Mouse (Mus musculus): ENCODE data around the gene Mlh1.

Gene Mlh1

DNA sequence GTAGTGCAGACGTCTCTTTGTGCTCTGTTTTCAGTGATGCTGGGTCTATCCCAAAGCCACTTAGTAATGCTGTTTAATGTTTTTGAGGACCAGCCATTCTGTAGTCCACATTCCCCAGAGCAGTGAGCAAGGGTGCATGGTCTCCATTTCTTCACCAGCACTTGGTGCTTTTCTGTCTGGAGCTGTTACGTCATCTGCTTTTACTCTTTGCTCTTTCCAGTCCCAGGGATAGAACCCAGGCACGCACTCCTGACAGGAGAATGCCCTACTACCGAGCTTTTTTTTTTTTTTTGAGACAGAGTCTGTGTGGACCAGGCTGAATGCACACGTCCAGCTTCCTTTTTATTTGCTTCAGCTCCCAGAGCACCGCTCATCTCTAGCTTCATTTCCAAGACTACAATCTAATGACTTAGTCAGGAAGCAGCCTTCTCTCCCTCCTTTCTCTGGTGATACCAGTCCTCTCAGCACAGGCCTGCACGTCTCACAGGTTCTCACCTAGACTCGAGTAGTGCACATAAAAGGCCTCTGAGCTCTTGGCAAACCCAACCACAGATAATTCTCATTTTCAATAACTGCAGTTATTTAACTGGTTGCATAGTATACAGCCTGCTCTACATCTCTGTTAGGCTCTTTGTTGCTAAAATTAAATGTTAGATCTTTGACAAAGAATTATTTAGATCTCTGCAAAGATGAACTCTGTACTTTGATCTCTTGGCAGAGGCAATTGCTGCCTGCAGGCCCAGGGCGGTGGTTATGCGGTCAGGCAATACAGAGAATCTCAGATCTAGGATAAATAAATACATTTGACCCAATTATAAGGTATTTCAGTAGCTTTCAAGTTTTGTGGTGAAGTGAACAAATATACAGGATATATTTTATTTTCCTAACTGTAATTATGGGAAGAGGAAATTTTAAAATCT lies 60.2 kb downstream of the Mlh1 start:
- no peak for DNase-seq

DNA sequence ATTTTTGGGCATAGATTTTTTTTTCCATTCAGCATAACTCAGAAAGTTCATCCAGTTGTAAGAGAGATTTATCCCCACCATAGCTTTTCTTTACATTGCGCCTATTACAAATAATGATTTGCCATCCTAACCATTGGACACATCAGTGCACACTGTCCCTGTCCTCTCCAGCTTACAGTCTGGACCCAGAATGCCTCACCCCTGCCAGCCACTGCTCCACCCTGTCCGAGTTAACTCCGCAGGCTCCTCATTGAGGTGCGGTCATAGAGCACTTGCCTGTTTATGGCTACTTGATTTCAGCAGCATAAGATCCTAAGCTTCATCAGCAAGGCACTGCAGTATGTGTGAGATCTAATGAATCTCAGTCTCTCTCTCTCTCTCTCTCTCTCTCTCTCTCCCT lies 61.2 kb downstream of the Mlh1 start:
- no peak for DNase-seq

DNA sequence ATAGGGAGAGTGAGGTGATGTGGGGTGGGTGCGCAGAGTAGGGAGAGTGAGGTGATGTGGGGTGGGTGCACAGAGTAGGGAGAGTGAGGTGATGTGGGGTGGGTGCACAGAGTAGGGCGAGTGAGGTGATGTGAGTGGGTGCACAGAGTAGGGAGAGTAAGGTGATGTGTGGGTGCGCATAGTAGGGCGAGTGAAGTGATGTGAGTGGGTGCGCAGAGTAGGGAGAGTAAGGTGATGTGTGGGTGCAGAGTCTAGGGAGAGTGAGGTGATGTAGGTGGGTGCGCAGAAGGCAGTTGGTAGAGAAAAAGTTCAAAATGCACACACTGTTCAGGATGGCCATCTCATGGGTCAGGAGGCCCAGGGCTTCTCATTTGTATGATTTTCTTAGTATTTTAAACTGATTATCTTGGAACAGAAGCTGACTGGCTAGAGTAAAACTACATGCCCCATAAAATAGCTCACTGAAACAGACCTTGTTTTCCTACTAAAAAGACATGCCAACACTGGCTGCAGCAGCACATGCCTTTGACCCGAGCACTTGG lies 62.4 kb downstream of the Mlh1 start:
- no peak for DNase-seq

DNA sequence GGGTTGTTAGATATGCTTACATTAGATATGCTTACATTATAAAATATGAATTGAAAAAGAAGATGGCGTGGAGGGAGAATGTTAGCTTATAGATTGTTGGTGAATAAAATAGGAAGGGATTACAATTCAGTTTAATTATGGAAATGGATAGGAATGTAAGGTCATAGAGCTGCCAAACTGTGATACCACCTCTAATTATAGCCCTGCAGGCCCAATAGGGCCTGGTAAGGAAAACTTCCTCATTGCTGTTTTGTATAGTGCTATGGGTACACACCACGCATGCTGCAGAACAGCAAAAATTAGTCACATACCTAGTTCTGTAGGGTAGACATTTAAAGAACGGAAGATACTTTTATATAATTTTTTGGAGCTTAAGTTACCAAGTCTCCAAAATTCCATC lies 63.4 kb downstream of the Mlh1 start:
- no peak for DNase-seq

DNA sequence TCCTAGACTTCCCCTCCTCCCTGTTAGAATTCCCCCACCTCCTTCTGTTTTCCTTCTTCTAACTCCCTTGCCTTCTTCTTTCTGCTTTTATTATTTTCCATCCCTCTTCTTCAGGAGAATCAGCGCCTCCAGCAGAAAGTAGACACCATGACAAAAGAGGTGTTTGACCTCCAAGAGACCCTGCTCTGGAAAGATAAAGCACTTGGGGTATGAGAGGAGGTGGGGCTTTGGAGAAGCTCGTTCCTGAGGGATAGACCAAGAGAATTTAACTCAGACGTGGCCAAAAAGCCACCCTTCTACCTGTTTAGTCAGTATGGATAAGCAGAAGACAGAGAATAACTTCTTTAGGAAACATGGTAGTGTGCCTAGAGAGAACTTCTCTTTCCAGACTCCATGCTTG lies 63.9 kb downstream of the Mlh1 start:
- DNase-seq = no peak

DNA sequence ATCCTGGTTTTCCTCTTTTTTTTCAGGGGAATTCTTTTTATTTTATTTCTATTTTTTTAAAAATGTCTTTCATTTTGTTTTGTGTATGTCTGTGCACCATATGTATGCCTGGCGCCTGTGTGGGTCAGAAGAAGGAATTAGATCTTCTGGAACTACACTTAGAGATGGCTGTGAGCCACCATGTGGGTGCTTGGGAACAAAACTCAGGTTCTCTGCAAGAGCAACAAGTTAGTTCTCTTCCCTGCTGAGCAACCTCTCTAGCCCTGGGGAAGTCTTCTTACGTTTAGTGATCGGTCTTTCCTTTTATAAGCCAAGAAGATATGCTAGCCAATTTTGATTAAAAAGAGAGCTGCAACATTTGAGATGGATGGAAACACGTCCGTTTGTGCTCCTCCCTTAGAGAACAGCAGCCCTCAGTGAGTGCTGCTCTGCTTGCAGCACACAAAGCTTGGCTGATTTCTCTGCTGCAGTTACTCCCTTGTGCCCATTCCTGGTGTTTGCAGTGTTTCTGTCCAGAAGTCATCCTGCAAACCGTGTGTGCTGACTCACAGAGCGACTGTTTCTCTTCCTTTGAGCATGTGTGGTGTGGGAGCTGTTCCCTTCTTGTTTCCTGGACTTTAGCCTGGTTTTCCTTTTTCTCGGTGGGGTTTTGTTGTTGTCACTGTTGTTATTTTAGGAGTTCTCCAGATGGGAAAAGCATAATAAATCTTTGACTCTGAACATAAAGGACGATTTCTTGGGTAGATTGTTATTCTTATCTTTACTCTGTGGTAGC lies 66.8 kb downstream of the Mlh1 start:
- DNase-seq = no peak

DNA sequence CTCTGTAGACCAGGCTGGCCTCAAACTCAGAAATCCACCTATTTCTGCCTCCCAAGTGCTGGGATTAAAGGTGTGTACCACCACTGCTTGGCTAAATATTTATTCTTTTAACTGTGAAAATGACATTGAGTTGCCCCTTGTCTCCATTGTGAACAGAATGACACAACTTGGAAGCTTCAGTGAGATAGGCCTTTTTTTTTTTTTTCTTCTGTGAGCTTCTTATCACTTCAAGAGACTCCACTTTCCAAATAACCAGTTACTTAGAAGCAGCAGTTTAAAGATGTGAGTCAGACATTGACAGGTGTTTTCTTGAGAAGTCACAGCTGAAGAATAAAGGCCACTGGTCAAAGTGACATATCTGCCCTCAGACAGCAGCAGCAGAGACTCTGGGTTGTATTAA lies 71.4 kb downstream of the Mlh1 start:
- DNase-seq = no peak

DNA sequence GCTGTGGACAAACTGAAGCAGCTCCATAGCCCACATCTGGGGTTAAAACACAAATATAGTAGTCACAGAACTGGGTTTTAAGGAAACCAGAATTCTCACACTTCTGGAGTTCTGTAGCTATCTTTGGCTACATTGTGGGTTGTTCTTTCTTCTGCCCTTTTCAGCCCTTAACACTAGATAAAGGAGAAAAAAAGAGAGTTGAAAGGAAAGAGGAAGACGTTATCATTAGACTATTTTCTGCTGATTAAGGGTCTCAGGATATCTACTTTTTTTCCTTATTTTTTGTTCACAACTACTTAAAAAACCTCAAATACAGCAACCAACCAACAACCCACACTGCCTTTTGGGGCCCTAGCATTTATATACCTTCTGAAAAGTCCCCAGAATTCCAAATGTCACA lies 73.3 kb downstream of the Mlh1 start:
- no peak for DNase-seq

DNA sequence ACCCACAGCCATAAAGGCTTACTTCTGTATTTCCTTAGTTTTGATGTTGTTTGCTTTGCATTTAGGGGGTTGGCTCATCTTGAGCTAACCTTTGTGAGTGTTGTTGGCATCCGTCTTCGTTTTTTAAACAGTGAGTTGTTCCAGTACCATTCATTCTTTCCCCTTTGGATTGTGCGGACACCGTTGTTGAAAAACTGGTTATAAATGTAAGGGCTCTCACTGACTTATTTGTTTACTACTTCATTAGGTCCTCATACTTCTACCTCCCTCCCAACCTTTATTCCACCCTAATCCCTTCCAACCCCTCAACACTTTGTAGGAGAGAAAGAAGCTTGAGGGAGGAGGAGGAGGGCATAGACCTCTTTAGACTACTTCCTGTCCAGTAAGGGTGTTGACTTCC lies 73.9 kb downstream of the Mlh1 start:
- DNase-seq = no peak

DNA sequence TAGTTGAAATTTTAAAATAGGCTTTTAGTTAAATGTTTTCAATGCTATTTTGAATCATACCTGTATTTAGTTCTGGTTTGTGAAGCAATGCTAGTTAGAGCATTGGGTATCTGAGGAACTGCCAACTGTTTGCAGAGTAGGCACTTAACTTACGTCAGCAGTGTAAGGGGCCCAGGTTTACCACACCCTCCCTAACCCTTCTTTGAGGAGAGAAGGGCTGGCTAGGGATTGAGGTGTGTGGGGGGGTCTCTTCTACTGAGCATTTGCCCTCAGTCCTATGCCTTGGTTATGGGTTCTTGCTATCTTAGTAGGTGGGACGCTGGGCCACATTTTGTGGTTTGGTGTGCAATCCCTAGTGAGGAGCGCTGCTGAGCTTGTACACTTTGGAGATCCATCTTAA lies 74.5 kb downstream of the Mlh1 start:
- DNase-seq = no peak

DNA sequence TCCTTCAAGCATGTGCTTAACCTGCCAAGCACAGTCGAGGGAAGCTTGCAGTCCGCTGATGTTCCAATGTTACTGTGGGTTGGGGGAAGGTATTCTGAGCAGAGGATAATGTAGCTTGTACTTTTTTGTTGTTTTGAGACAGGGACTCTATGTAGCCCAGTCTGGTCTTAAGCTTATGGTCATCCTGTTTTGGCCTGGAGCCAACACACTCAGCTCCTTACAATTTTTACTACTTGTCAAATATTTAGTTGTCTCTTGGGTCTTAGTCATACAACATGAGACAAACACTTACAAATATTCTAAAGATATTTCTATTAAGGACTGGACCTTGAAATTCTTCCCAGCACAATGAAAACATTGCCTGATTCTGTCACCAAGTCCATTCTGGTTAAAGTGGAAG lies 78.4 kb downstream of the Mlh1 start:
- DNase-seq = no peak

DNA sequence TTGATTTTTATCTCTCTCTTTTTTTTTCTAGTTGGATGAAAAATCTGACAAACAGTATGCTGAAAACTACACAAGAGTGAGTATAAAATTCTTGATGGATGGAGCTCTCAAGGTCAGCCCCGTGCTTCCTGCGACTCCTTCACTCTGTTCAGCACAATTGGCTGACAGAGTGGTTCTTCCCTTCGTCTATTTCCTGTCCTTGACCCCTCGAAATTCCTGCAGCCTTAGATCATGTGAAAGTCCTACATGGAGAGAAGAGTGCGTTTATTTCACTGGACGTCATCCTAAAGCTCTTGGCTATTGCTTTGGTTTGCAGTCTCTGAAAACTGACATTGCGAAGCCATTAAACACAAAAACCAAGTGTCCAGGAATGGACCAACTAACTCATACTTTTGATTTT lies 82.9 kb downstream of the Mlh1 start:
- no peak for DNase-seq

DNA sequence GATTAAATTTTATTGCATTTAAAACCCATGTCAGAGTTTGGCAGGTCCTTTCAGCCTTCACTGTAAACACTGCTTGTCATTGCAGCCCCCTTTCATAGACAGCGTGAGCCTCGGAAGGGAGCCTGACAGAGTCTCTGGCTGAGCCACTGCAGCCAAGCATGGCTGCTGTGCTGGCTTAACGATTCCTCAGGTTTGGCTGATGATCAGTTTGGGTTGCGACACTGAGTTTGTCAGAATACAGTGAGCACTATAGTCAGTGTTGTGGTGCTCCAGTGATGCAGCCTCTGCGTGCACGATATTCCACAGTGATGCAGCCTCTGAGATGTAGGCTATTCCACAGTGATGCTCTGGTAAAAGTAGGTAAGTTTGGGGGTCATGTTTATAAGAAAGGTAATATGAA lies 84.7 kb downstream of the Mlh1 start:
- DNase-seq = no peak

DNA sequence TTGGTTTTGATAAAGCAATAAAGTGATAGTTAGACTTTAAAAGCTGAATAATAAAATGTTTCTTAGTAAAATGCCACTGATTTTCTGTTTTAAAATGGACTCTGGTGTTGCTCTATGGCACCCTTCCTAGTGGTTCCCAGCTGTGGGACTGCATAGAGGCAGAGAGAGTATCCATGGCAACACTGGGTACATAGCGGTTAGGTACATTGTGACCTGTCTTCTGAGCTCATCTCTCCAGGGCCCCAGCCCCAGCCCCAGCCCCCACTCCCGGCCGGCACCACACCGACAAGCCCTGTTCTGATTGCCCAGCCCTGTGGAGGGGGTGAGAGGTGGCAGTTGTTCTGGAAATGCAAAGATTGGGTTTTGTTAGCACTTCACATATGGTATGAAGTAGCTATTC lies 86.7 kb downstream of the Mlh1 start:
- DNase-seq = no peak

DNA sequence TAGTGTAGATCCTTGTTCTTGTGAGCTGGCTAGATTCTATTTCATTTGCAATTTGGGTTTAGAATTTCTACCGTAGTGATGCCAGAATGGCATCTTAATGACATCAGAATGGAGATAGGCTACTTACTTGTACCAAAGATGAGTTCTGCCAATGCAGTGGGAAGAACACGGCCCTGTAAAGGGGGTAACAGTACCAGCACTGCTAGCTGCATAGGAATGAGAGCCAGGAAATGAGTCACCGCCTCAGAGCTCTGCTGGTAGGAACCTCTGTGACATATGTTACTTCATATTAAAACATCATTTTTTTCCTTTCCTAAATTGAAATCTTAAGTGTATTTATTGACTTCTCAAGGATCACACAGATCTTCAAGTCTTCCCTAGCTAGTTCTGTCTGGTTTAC lies 89.4 kb downstream of the Mlh1 start:
- peak in 1 of 2 experiments; percentile 31 for DNase-seq

DNA sequence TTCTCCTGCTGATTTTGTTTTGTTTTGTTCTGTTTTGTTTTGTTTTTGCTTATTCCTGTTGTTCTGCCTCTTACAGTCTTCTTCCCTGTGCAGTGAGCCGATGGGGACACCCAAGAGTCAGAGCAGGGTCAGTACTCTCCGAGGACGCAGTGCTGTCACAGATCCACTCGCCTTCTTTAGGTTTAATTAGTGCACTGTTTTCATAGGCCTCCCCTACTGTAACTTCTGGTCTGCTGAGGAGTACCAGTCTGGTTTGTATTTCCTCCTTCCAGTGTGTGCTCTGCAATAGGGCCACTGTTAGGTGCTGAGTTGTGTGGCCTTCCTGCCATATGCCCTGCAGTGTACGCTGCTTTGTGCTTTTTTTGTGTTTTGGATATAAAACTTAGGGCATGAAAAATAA lies 92.6 kb downstream of the Mlh1 start:
- DNase-seq = no peak
